Mouse (Mus musculus): ENCODE measurements around the gene Gpc2. TPM values are rescaled to one million over a fixed set of nuclear protein-coding genes. Genes with fewer than 3 reads are reported as not detected.

The Gpc2 gene
- polyA plus RNA-seq, 2 experiments = 6.4 to 183 TPM

- Histone ChIP-seq H3K9me3 (ENCODE audit: control insufficient read depth, low read length) (no peaks in the 10 kb centered on the region), H3K4me1 (ENCODE audit: control insufficient read depth, insufficient read depth, low read length) (no peaks in the 10 kb centered on the region), H3K9ac (ENCODE audit: low read depth, low read length, severe bottlenecking) (no peak overlapping the region), H3K36me3 (ENCODE audit: control insufficient read depth, insufficient read depth, low read length) (no peaks in the 10 kb centered on the region), H3K27me3 (ENCODE audit: control insufficient read depth, insufficient read depth, low read length) (no peaks in the 10 kb centered on the region), H3K4me3 (replicated peaks; ENCODE audit: low read length) (no peak overlapping the region), H3K4me2 (replicated peaks; ENCODE audit: low read depth, low read length, severe bottlenecking) (no peak overlapping the region), H3K27ac (replicated peaks; ENCODE audit: low read depth, low read length) (no peak overlapping the region)
- ATAC-seq (ENCODE audit: low FRiP score, low read depth) (no peak), DNase-seq (ENCODE audit: low spot score) (no peak)
- 67% methylated on average over 2 of the region's 2 CpGs for WGBS
- TF ChIP-seq POLR2A (IDR thresholded peaks at IDR 0.05; ENCODE audit: borderline replicate concordance, extremely low read depth, insufficient read depth, insufficient read length) = no peak
Measured at GRCm38 (mm10) chr5:138227367-138227766, 52.4 kb downstream of the Gpc2 start.

- Histone ChIP-seq H3K4me2 (replicated peaks; ENCODE audit: low read depth, low read length, severe bottlenecking) (no peak overlapping the region), H3K4me3 (replicated peaks; ENCODE audit: low read length) (no peak overlapping the region), H3K27ac (replicated peaks; ENCODE audit: low read depth, low read length) (no peak overlapping the region), H3K27me3 (ENCODE audit: control insufficient read depth, insufficient read depth, low read length) (no peaks in the 10 kb centered on the region), H3K9ac (ENCODE audit: low read depth, low read length, severe bottlenecking) (no peak overlapping the region), H3K9me3 (ENCODE audit: control insufficient read depth, low read length) (no peaks in the 10 kb centered on the region), H3K4me1 (ENCODE audit: control insufficient read depth, insufficient read depth, low read length) (no peaks in the 10 kb centered on the region), H3K36me3 (ENCODE audit: control insufficient read depth, insufficient read depth, low read length) (no peaks in the 10 kb centered on the region)
- 76% methylated on average over 4 of the region's 4 CpGs for WGBS
- no peak for ATAC-seq (ENCODE audit: low FRiP score, low read depth)
- TF ChIP-seq POLR2A (IDR thresholded peaks at IDR 0.05; ENCODE audit: borderline replicate concordance, extremely low read depth, insufficient read depth, insufficient read length) = no peak
- no peak for DNase-seq (ENCODE audit: low spot score)
Measured at GRCm38 (mm10) chr5:138226491-138226890, 53.3 kb downstream of the Gpc2 start.

- H3K9ac ChIP-seq (ENCODE audit: low read depth, low read length, severe bottlenecking) = no peak within 1 kb of the TSS
- no peak for DNase-seq (ENCODE audit: low spot score)
- H3K4me2 ChIP-seq (replicated peaks; ENCODE audit: low read depth, low read length, severe bottlenecking) = no peak within 1 kb of the TSS
- no peaks in the 10 kb centered on the region for H3K4me1 ChIP-seq (ENCODE audit: control insufficient read depth, insufficient read depth, low read length)
- H3K9me3 ChIP-seq (ENCODE audit: control insufficient read depth, low read length) = no peaks in the 10 kb centered on the region
- H3K27me3 ChIP-seq (ENCODE audit: control insufficient read depth, insufficient read depth, low read length) = no peaks in the 10 kb centered on the region
- no peak for ATAC-seq (ENCODE audit: low FRiP score, low read depth)
- WGBS = 53% methylated on average over 2 of the region's 2 CpGs
- no peaks in the 10 kb centered on the region for H3K36me3 ChIP-seq (ENCODE audit: control insufficient read depth, insufficient read depth, low read length)
- TF ChIP-seq POLR2A (IDR thresholded peaks at IDR 0.05; ENCODE audit: borderline replicate concordance, extremely low read depth, insufficient read depth, insufficient read length) = no peak
- no peak within 1 kb of the TSS for H3K27ac ChIP-seq (replicated peaks; ENCODE audit: low read depth, low read length)
- no peak within 1 kb of the TSS for H3K4me3 ChIP-seq (replicated peaks; ENCODE audit: low read length)
Measured at GRCm38 (mm10) chr5:138225700-138226099, 54.1 kb downstream of the Gpc2 start, which contains the start of gene Nxpe5. TSS of gene Nxpe5 (plus strand) at chr5:138225898.

Other genes starting within 250 kb of the Gpc2 start
- gene Smok3c, start 226.8 kb downstream of the Gpc2 start, polyA plus RNA-seq (2012; rRNA removed) = not detected in 2 replicates
- gene Smok3c, start 226.8 kb downstream of the Gpc2 start, polyA plus RNA-seq (2014; fragmentation: Nextera tagmentation; extraction: Ambion mirVana) = not detected in 2 replicates
- 8.5 and 9.8 TPM in 2 replicates for gene Zkscan1, start 194.9 kb downstream of the Gpc2 start, polyA plus RNA-seq (2012; rRNA removed)
- gene Zkscan1, start 194.9 kb downstream of the Gpc2 start, polyA plus RNA-seq (2014; fragmentation: Nextera tagmentation; extraction: Ambion mirVana) = 25.3 and 25.4 TPM in 2 replicates
- gene Zscan21, start 163.1 kb downstream of the Gpc2 start, polyA plus RNA-seq (2012; rRNA removed) = 31.5 and 38.3 TPM in 2 replicates
- gene Zscan21, start 163.1 kb downstream of the Gpc2 start, polyA plus RNA-seq (2014; fragmentation: Nextera tagmentation; extraction: Ambion mirVana) = 59.8 and 70.0 TPM in 2 replicates
- 5.1 and 5.2 TPM in 2 replicates for gene Zfp113, start 124.3 kb downstream of the Gpc2 start, polyA plus RNA-seq (2012; rRNA removed)
- gene Zfp113, start 124.3 kb downstream of the Gpc2 start, polyA plus RNA-seq (2014; fragmentation: Nextera tagmentation; extraction: Ambion mirVana) = 11.3 and 12.6 TPM in 2 replicates
- gene Cops6, start 118.9 kb downstream of the Gpc2 start, polyA plus RNA-seq (2012; rRNA removed) = 141 and 149 TPM in 2 replicates
- gene Cops6, start 118.9 kb downstream of the Gpc2 start, polyA plus RNA-seq (2014; fragmentation: Nextera tagmentation; extraction: Ambion mirVana) = 262 and 267 TPM in 2 replicates
- 73.4 and 107 TPM in 2 replicates for gene Ap4m1, start 108.0 kb downstream of the Gpc2 start, polyA plus RNA-seq (2012; rRNA removed)
- gene Ap4m1, start 108.0 kb downstream of the Gpc2 start, polyA plus RNA-seq (2014; fragmentation: Nextera tagmentation; extraction: Ambion mirVana) = 18.6 and 19.9 TPM in 2 replicates
- gene Mcm7, start 107.6 kb downstream of the Gpc2 start, polyA plus RNA-seq (2012; rRNA removed) = 136 and 149 TPM in 2 replicates
- gene Mcm7, start 107.6 kb downstream of the Gpc2 start, polyA plus RNA-seq (2014; fragmentation: Nextera tagmentation; extraction: Ambion mirVana) = 144 and 152 TPM in 2 replicates
- gene Taf6, start 92.6 kb downstream of the Gpc2 start, polyA plus RNA-seq (2012; rRNA removed) = 90.0 and 109 TPM in 2 replicates
- 75.6 and 86.0 TPM in 2 replicates for gene Taf6, start 92.6 kb downstream of the Gpc2 start, polyA plus RNA-seq (2014; fragmentation: Nextera tagmentation; extraction: Ambion mirVana)
- 35.8 and 50.6 TPM in 2 replicates for gene Cnpy4, start 92.5 kb downstream of the Gpc2 start, polyA plus RNA-seq (2012; rRNA removed)
- gene Cnpy4, start 92.5 kb downstream of the Gpc2 start, polyA plus RNA-seq (2014; fragmentation: Nextera tagmentation; extraction: Ambion mirVana) = 60.7 and 65.7 TPM in 2 replicates
- gene Mblac1, start 85.7 kb downstream of the Gpc2 start, polyA plus RNA-seq (2012; rRNA removed) = 6.9 and 7.5 TPM in 2 replicates
- gene Mblac1, start 85.7 kb downstream of the Gpc2 start, polyA plus RNA-seq (2014; fragmentation: Nextera tagmentation; extraction: Ambion mirVana) = 8.3 and 8.8 TPM in 2 replicates
- gene Nxpe5, start 54.1 kb downstream of the Gpc2 start, polyA plus RNA-seq (2012; rRNA removed) = not detected in 2 replicates
- gene Nxpe5, start 54.1 kb downstream of the Gpc2 start, polyA plus RNA-seq (2014; fragmentation: Nextera tagmentation; extraction: Ambion mirVana) = not detected in 2 replicates
- gene Lamtor4, start 24.5 kb downstream of the Gpc2 start, polyA plus RNA-seq (2012; rRNA removed) = 104 and 110 TPM in 2 replicates
- 64.6 and 68.5 TPM in 2 replicates for gene Lamtor4, start 24.5 kb downstream of the Gpc2 start, polyA plus RNA-seq (2014; fragmentation: Nextera tagmentation; extraction: Ambion mirVana)
- 81.0 and 102 TPM in 2 replicates for gene BC037034, start 16.0 kb downstream of the Gpc2 start, polyA plus RNA-seq (2012; rRNA removed)
- 5.2 and 7.6 TPM in 2 replicates for gene BC037034, start 16.0 kb downstream of the Gpc2 start, polyA plus RNA-seq (2014; fragmentation: Nextera tagmentation; extraction: Ambion mirVana)
- gene Gal3st4, start 7.2 kb downstream of the Gpc2 start, polyA plus RNA-seq (2012; rRNA removed) = 1.9 and 3.2 TPM in 2 replicates
- gene Gal3st4, start 7.2 kb downstream of the Gpc2 start, polyA plus RNA-seq (2014; fragmentation: Nextera tagmentation; extraction: Ambion mirVana) = 3.7 and 3.8 TPM in 2 replicates
- 0.18 and 0.19 TPM in 2 replicates for gene Gm43720, start within 50 bp of the Gpc2 start, polyA plus RNA-seq (2012; rRNA removed)
- gene Gm43720, start within 50 bp of the Gpc2 start, polyA plus RNA-seq (2014; fragmentation: Nextera tagmentation; extraction: Ambion mirVana) = 0.15 and 0.33 TPM in 2 replicates
- 18.8 and 25.3 TPM in 2 replicates for gene Stag3, start 235 bp upstream of the Gpc2 start, polyA plus RNA-seq (2012; rRNA removed)
- gene Stag3, start 235 bp upstream of the Gpc2 start, polyA plus RNA-seq (2014; fragmentation: Nextera tagmentation; extraction: Ambion mirVana) = 5.6 TPM in 2 replicates
- 0.06 and 0.09 TPM in 2 replicates for gene Pvrig, start 62.0 kb upstream of the Gpc2 start, polyA plus RNA-seq (2012; rRNA removed)
- 0.18 TPM in 2 replicates for gene Pvrig, start 62.0 kb upstream of the Gpc2 start, polyA plus RNA-seq (2014; fragmentation: Nextera tagmentation; extraction: Ambion mirVana)
- 17.4 and 21.4 TPM in 2 replicates for gene Zfp157, start 161.5 kb upstream of the Gpc2 start, polyA plus RNA-seq (2012; rRNA removed)
- 40.4 and 42.9 TPM in 2 replicates for gene Zfp157, start 161.5 kb upstream of the Gpc2 start, polyA plus RNA-seq (2014; fragmentation: Nextera tagmentation; extraction: Ambion mirVana)

All from limb, embryonic 14.5 days (tissue).